Mouse (Mus musculus) erythroblast, adult 5-6 weeks (primary cell): Measurements from ENCODE around the gene Slc7a8. TPM values are rescaled to one million over a fixed set of nuclear protein-coding genes. Genes with fewer than 3 reads are reported as not detected.

ENCODE experiments used
- ATAC-seq: replicated peaks from 2 replicates; pipeline ENCODE4 v1.8.0; 2016; ENCODE audit warnings: moderate number of reproducible peaks, mild to moderate bottlenecking, moderate TSS enrichment, inconsistent platforms; ENCODE audit not compliant: poor library complexity, low FRiP score, severe bottlenecking
- total RNA-seq, 2 experiments: library from RNA; stranded (forward) in 1 of 2; stranded (reverse) in 1 of 2; fragments of 150-400 nt in 1 of 2; fragments of 200-764, 138-1000 nt in 1 of 2; gene quantifications; 2 replicates each; pipeline versions ENCODE4 v1.2.3 to v1.2.4; 2015 to 2017; ENCODE audit warnings: low replicate concordance in 2 of 2

The Slc7a8 gene
- total RNA-seq, 2 experiments from 2014 or later: 1.8 to 10.8 TPM

DNA sequence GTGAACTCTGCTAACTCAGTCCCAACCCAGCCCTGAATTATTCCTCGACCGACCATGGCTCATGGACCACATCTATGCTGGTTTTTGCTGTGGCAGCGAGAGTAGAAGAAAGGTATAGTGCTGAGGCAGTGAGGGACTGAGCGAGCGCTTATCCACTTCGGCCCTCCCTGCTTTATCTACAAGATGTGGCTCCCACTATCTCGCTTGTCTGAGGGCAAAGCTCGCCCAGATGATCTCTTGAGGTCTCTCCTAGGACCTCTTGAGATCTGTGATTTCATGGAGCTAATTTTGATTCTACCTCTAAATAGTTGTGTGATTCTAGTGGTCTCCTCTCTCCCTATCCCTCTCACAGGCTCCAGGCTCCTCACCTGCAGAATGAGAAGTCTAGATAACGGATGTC is 72.7 kb downstream of the Slc7a8 start:
- ATAC-seq: no peak

DNA sequence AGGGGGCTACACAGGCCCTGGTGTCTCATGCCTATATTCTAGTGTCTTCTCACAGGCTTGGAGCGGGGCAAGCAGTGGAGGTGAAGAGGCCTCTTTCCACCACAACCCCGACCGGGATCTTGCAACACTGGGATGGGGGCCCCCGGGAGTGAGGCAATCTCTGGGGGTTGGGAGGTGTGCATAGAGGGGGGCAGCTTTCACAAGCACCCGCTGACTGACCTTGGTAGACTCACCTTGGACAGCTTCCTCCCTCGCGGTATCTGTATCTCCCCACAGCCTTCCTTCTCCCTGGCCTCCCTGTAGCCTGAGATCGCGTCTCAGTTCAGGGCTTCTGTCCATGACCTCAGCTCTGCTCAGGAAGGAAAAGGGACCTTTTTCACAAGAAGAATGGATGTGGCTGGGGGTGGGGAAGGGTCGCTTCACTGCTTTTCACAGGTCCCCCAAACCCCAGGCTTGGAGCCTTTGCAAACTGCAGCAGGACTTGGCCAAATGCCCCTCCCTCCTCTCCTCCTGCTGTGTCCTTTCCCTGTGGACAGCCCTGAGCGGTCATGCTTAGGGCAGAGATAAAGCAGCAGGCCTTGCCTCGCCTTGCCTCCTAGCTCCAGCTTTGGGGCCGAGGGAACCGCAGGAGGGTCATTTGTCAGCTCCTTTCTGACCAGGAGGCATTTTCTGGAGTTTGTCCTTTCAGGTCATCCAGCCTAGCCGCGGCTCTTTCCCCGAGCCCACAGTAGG is 75.0 kb downstream of the Slc7a8 start:
- no peak for ATAC-seq

DNA sequence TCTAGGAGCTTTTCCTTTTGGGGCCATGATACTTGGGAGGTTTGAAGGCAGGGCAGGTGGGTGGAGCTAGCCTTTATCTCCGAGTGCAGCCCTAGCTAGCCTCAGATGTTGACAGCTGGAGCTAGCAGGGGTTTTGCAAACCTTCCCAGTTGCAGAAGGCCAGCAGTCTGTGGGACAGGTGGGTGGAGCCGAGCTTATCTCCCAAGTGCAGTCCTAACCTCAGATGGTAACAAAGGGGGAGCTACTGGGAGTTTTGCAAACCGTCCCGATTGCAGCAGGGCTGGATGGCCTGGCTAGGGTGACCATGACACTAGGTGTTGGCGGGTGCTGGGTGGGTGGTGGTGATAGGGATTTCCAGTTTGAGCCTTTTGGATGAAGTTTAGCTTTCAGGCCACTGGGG is 75.9 kb downstream of the Slc7a8 start:
- peak; percentile 91 for ATAC-seq

- ATAC-seq: no peak
Measured at GRCm38 (mm10) chr14:54703207-54703606, 78.5 kb downstream of the Slc7a8 start.

DNA sequence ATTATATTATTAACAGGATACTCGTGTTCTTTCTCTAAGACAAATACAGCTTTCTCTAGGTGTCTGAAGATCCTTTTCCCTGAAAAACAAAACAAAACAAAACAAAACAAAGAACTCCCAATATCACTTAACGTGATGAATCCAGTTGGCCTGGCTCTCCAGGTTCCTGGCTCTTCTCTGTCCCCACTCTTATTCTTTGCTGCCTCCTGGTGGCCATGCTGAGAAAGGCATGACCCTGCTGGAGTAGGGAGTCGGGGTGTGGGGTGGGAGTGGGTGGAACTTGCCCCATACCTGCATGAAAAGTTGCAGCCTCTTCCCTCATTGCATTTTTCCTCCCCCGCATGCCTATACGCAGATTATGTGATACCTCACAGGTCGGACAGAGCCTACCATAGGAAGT is 80.4 kb downstream of the Slc7a8 start:
- peak; percentile 46; the same call in 1 of the 2 replicates for ATAC-seq

DNA sequence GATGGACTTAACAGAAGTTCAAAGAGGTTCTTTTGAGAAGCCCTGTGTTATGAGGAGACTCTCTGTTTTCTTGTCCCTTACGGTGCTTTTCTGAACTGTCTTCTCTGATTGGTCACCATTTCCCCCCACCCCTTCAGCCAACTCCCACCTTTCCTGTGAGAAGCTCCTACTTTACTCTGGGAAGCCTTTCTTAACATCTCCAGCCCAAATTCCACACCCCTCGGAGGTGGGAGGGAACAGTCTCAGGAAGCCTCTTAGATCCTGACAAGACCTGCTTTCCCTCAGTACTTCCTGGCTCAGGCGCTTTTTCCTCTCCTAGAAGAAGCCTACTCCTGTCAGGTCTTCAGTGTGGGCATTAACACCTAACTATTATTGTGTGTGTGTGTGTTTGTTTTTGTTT is 82.2 kb downstream of the Slc7a8 start:
- ATAC-seq: no peak

DNA sequence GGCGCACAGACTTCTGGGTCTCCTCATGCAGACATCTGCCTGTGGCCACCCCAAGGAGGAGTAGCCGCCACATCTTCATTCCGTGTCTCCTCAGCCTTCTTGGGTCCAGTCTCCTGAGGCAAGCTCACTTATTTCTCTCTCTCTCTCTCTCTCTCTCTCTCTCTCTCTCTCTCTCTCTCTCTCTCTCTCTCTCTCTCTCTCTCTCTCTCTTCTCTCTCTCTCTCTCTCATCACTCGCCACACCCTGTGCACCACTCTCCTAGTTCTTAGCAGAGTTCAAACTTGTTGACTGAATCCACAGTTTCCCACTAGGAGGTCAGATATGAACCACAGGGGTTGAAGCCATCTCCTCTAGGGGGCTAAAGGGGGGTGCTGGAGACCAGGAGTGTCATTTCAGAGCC is 83.0 kb downstream of the Slc7a8 start, which contains the start of gene Gm29776:
Gm29776 (minus strand) TSS at position 101 of the 400 bp plus-strand sequence.
- ATAC-seq: no peak

DNA sequence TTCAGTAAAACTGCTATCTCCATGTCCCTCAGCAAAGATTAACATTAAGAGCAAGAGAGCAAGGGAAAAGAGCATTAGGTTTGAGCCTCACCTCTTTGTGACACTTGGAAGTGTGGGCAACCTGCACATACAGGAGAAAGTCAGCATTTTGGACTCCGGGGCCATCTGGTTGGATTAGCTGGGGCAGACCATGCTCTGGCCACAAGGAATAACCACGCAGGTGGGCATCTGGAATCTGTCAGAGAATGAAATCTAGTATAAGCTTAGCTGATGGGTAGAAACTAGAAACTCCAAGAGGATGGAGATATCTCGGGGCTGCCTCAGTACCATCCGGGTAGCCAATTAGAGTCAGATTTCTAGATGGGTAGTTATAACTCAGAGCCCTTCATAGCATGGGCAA is 85.0 kb downstream of the Slc7a8 start:
- no peak for ATAC-seq

DNA sequence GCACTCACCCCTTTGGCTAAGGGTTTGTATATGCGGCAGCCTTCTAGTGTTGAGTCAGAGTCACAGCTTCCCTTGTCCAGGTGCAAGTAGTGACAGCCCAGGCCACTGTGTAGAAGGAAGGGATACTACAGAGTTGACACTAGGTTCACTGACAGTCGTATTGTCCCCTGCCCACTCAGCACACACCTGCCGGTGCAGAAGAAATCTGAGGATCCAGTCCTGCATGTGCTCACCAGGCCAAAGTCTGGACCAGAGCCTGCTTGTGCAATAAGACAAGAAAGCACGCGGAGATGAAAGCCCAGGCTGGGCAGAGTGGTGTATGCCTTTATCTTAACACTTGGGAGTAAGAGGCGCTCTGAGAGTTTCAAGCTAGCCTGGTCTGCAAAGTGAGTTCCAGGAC is 86.7 kb downstream of the Slc7a8 start:
- ATAC-seq: no peak

DNA sequence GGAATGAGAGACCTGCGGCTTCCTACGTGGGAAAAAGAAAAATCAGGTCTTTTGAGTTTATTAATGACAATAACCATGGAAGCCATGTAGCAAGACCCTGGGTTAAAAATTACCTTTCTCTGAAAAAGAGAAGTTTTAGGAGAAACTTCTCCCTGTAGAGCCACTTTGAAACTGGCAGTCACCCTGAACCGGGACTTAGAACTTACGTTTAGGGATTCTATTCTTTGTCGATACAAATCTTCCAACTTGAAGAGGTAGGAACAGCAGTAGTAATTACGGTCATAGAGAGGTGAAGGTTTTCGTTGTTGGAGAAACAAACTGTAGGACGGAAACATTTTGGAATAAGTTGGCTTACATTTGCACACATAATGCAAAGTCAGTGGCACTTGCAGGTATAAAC is 94.5 kb downstream of the Slc7a8 start:
- ATAC-seq: no peak

GRCm38 (mm10) chr14:54686522-54687143 is 95.1 kb downstream of the Slc7a8 start, which contains the start of gene Acin1:
Gene Acin1 (minus strand): TSS chr14:54686931.
- peak; percentile 82 for ATAC-seq

GRCm38 (mm10) chr14:54686063-54686521 is 95.7 kb downstream of the Slc7a8 start, which contains the start of gene 1700123O20Rik:
Gene 1700123O20Rik (plus strand): TSS chr14:54686216.
- peak; percentile 77 for ATAC-seq

DNA sequence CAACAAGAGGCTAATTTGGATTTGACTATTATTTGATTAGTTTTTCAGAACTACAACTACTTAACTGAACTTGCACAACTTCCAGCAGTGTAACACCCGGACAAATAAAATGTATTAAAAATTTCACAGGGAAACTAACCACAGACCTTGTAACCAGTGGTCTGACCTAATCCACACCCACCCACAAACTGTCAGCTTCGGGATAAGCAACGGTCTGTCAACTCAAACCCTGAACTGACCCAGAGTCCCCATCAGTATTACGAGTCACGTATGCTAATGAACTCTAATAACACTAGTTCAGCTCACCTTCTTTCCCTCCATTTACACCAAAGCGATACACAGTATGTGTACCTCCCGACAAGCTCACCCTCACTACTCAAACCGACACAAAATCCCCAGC is 96.3 kb downstream of the Slc7a8 start:
- ATAC-seq: peak; percentile 40

- no peak for ATAC-seq
Measured at GRCm38 (mm10) chr14:54682396-54682795, 99.3 kb downstream of the Slc7a8 start.

DNA sequence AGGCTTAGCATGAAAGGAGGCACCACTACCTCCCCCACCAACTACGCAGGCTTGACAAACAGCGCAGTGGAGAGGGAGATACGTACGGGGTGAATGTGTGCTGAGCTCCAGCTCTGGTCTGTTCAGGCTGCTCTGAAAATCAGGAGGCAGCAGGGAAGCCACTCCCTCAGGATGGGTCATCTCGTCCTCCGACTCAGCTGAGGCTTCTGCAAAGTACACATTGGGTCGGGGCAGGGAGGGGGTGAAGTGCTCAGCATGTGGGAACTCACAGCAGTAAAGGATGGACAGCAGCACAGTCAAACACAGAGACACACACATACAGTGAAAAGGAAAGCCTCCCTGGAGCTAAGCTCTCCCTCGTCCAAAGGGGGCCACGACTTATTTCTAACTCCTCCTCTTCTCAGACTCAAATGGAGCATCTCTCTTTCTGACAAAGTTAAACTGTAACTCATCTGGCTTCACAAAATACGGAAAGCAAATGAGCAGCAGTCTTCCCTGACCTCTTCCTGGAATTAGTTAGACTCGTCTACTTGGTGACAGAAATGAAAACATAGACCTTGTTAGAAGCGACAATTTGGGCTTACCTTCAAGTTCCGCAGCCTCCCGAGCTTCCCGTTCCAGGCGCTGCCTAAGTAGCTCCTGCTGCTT is 103.0 kb downstream of the Slc7a8 start:
- ATAC-seq: no peak

- no peak for ATAC-seq
Measured at GRCm38 (mm10) chr14:54676290-54676689, 105.5 kb downstream of the Slc7a8 start.

DNA sequence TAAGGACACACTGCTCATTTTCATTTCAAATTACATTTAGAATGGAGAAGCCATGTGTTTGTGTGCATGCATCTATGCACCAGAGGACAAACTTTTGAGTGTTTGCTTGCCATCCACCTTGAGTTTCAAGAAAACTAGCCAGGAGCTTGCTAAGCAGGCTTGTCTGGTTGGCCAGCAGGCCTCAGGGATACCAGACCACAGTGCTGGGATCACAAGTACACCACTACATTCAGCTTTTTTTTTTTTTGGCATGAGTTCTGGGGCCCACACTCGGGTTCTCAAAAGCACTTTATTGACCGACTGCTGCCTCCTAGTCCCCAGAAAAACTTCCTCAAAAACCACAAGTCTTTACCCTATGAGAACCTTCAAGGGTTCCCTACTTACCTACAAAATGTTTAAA is 107.4 kb downstream of the Slc7a8 start:
- ATAC-seq: no peak
